Mouse (Mus musculus) gastrocnemius, postnatal 14 days (tissue): ENCODE results near the gene Pdilt. TPM values are rescaled to one million over a fixed set of nuclear protein-coding genes. Genes with fewer than 3 reads are reported as not detected.
"Not testable (repeated sequence)": the region's sequence is repeated elsewhere in the genome, so short reads cannot be mapped to it uniquely, and the experiment has no call there.

Experiments
- DNase-seq: peaks from one replicate; pipeline ENCODE4 v3.0.0; 2021; ENCODE audit warnings: mixed read lengths
- intact Hi-C: fragments of 180-260 bp; cut with DNase I; formaldehyde crosslinking; loops from one replicate; pipeline ENCODE4 v1.15.1; 2025; ENCODE audit warnings: low total_unique reads
- long read RNA-seq, 2 experiments: library from polyadenylated mRNA; stranded (forward); transcript quantifications; one replicate each; pipeline ENCODE4 v2.0.0; 2021
- total RNA-seq, 2 experiments: library from RNA; stranded (reverse); gene quantifications; 2 replicates each; pipeline ENCODE4 v1.2.3; 2021

Gene Pdilt
- total RNA-seq = not detected
- long read RNA-seq, experiment 1 = 0 reads
- long read RNA-seq, experiment 2 = 0 reads

GRCm38 (mm10) chr7:119523389-119523788, at the start of gene Pdilt:
Gene Pdilt (minus strand): TSS chr7:119523489.
- no peak for DNase-seq
- intact Hi-C loops = no loop called here

- intact Hi-C loops, DNase-seq: not testable (repeated sequence)
Observed at GRCm38 (mm10) chr7:119562476-119562875, 39.2 kb upstream of the Pdilt start.

- intact Hi-C loops = no loop called here
Observed at GRCm38 (mm10) chr7:119561441-119561840, 38.2 kb upstream of the Pdilt start.

GRCm38 (mm10) chr7:119560452-119560835, 37.2 kb upstream of the Pdilt start:
- DNase-seq = no peak
- intact Hi-C loops = no loop called here

More at GRCm38 (mm10) chr7:119561441-119561840, 38.2 kb upstream of the Pdilt start:
- DNase-seq = no peak

- intact Hi-C loops = no loop called here
- no peak for DNase-seq
Observed at GRCm38 (mm10) chr7:119559789-119560451, 36.6 kb upstream of the Pdilt start.

- DNase-seq = no peak
- intact Hi-C loops = no loop called here
Observed at GRCm38 (mm10) chr7:119554040-119554439, 30.8 kb upstream of the Pdilt start, which contains the start of gene Acsm2. Gene Acsm2 (plus strand): TSS chr7:119554340.

GRCm38 (mm10) chr7:119550471-119551222, 27.4 kb upstream of the Pdilt start:
- intact Hi-C loops = no loop called here
- DNase-seq = no peak

- intact Hi-C loops = no loop called here
- DNase-seq = no peak
Observed at GRCm38 (mm10) chr7:119545572-119545971, 22.3 kb upstream of the Pdilt start.

- no peak for DNase-seq
- intact Hi-C loops = no loop called here
Observed at GRCm38 (mm10) chr7:119542445-119542844, 19.2 kb upstream of the Pdilt start.

- intact Hi-C loops = no loop called here
- no peak for DNase-seq
Observed at GRCm38 (mm10) chr7:119534389-119534788, 11.1 kb upstream of the Pdilt start.

GRCm38 (mm10) chr7:119532924-119533323, 9.6 kb upstream of the Pdilt start:
- intact Hi-C loops = no loop called here
- no peak for DNase-seq

GRCm38 (mm10) chr7:119528617-119529016, 5.3 kb upstream of the Pdilt start:
- intact Hi-C loops = no loop called here
- no peak for DNase-seq

- intact Hi-C loops = no loop called here
- no peak for DNase-seq
Observed at GRCm38 (mm10) chr7:119527548-119527947, 4.3 kb upstream of the Pdilt start.

- intact Hi-C loops = no loop called here
- no peak for DNase-seq
Observed at GRCm38 (mm10) chr7:119527135-119527534, 3.8 kb upstream of the Pdilt start.

GRCm38 (mm10) chr7:119526486-119526885, 3.2 kb upstream of the Pdilt start:
- no peak for DNase-seq
- intact Hi-C loops = no loop called here

GRCm38 (mm10) chr7:119525881-119526281, 2.6 kb upstream of the Pdilt start:
- intact Hi-C loops = no loop called here
- no peak for DNase-seq

GRCm38 (mm10) chr7:119522385-119522784, 904 bp downstream of the Pdilt start:
- no peak for DNase-seq
- intact Hi-C loops = no loop called here

GRCm38 (mm10) chr7:119521816-119522215, 1.5 kb downstream of the Pdilt start:
- intact Hi-C loops = no loop called here
- DNase-seq = no peak

GRCm38 (mm10) chr7:119519654-119520053, 3.6 kb downstream of the Pdilt start:
- peak; percentile 10 for DNase-seq
- intact Hi-C loops = loop anchor here (10.0 kb wide), 1 partner anchor 505 kb away; no protein-coding TSS in a partner anchor

GRCm38 (mm10) chr7:119519163-119519562, 4.1 kb downstream of the Pdilt start, which contains the start of gene Acsm5:
Gene Acsm5 (plus strand): TSS chr7:119519463.
- intact Hi-C loops = loop anchor here (10.0 kb wide), 1 partner anchor 504 kb away; no protein-coding TSS in a partner anchor
- DNase-seq = no peak

- intact Hi-C loops = loop anchor here (10.0 kb wide), 1 partner anchor 501 kb away; no protein-coding TSS in a partner anchor
- no peak for DNase-seq
Observed at GRCm38 (mm10) chr7:119516272-119516558, 7.1 kb downstream of the Pdilt start.
